Mouse (Mus musculus) CH12.LX (cell line): Measurements from ENCODE around the gene Cask. TPM values are rescaled to one million over a fixed set of nuclear protein-coding genes. Genes with fewer than 3 reads are reported as not detected.

Source experiments
- DNase-seq: peaks from one replicate; pipeline ENCODE4 v3.0.0-alpha.2; 2013; ENCODE audit errors: extremely low read depth
- H3K27ac ChIP-seq: 2 replicates; pipeline ENCODE4 v1.5.1; 2012; ENCODE audit warnings: low read depth, mild to moderate bottlenecking, control low read depth, moderate library complexity; ENCODE audit not compliant: insufficient read depth
- H3K27me3 ChIP-seq: replicated peaks from 2 replicates; pipeline ENCODE3; 2012; ENCODE audit warnings: inconsistent platforms
- H3K36me3 ChIP-seq, 2 experiments: replicated peaks in 1 of 2; 2 replicates each; pipeline versions ENCODE3 to v1.6.1; 2012; ENCODE audit warnings: inconsistent platforms in 1 of 2, low read length in 1 of 2, mild to moderate bottlenecking in 1 of 2, mixed read lengths in 1 of 2, moderate library complexity in 1 of 2; ENCODE audit not compliant: control insufficient read depth in 1 of 2, insufficient read depth in 1 of 2
- H3K4me1 ChIP-seq, 2 experiments: 2 replicates each; pipeline ENCODE4 v1.6.1; 2012; ENCODE audit warnings: inconsistent platforms in 1 of 2, moderate library complexity in 1 of 2; ENCODE audit not compliant: insufficient read depth in 2 of 2, control insufficient read depth in 1 of 2
- H3K4me2 ChIP-seq: 2 replicates; pipeline ENCODE4 v1.6.1; 2012; ENCODE audit warnings: low read depth, mild to moderate bottlenecking, control low read depth; ENCODE audit not compliant: poor library complexity, insufficient read depth, severe bottlenecking
- H3K4me3 ChIP-seq, 3 experiments: fragments of 150-350 bp in 1 of 3; sonication (generic) in 1 of 3; replicated peaks in 1 of 3; 2 replicates each; pipeline versions ENCODE3 to v1.5.1; 2011 to 2012; ENCODE audit warnings: low read depth in 2 of 3, low read length in 2 of 3, mild to moderate bottlenecking in 2 of 3, moderate library complexity in 2 of 3, control low read depth in 1 of 3, improper control_type of control experiment in 1 of 3, inconsistent platforms in 1 of 3, mixed read lengths in 1 of 3; ENCODE audit not compliant: poor library complexity in 1 of 3
- H3K79me2 ChIP-seq: replicated peaks from 2 replicates; pipeline ENCODE4 v1.6.1; 2012; ENCODE audit warnings: mild to moderate bottlenecking, moderate library complexity; ENCODE audit not compliant: control insufficient read depth, poor library complexity, insufficient read depth, severe bottlenecking; ENCODE audit errors: extremely low read depth
- H3K9ac ChIP-seq: 2 replicates; pipeline ENCODE4 v1.6.1; 2012; ENCODE audit warnings: low read depth, mild to moderate bottlenecking, control low read depth, moderate library complexity; ENCODE audit not compliant: insufficient read depth
- H3K9me3 ChIP-seq: replicated peaks from 2 replicates; pipeline ENCODE3; 2012; ENCODE audit warnings: low read length, inconsistent platforms, mixed read lengths
- BHLHE40 ChIP-seq: IDR thresholded peaks from 2 replicates; pipeline ENCODE4 v1.6.1; 2011; ENCODE audit warnings: mild to moderate bottlenecking, low read depth, low read length, improper control_type of control experiment
- CTCF ChIP-seq, 2 experiments: IDR thresholded peaks in 1 of 2; conservative IDR thresholded peaks in 1 of 2; 2 replicates each; pipeline ENCODE4 v1.5.1; 2011 to 2012; ENCODE audit warnings: low read depth in 2 of 2, low read length in 2 of 2, improper control_type of control experiment in 1 of 2, inconsistent platforms in 1 of 2, mild to moderate bottlenecking in 1 of 2, moderate library complexity in 1 of 2
- EP300 ChIP-seq: IDR thresholded peaks from 2 replicates; pipeline ENCODE4 v1.6.1; 2011; ENCODE audit warnings: low read length, improper control_type of control experiment
- ETS1 ChIP-seq: conservative IDR thresholded peaks from 2 replicates; pipeline ENCODE4 v1.6.1; 2012; ENCODE audit warnings: low read depth, mild to moderate bottlenecking, inconsistent platforms, low read length, improper control_type of control experiment, moderate library complexity
- GABPA ChIP-seq: IDR thresholded peaks from 2 replicates; pipeline ENCODE4 v1.6.1; 2012; ENCODE audit warnings: low read depth, low read length, improper control_type of control experiment, inconsistent platforms; ENCODE audit not compliant: insufficient replicate concordance
- HCFC1 ChIP-seq: IDR thresholded peaks from 2 replicates; pipeline ENCODE4 v1.6.1; 2012; ENCODE audit warnings: low read depth, mild to moderate bottlenecking, inconsistent platforms, low read length, improper control_type of control experiment
- IRF4 ChIP-seq: IDR thresholded peaks from 2 replicates; pipeline ENCODE4 v1.6.1; 2014; ENCODE audit warnings: low read depth, mild to moderate bottlenecking, inconsistent platforms, low read length, improper control_type of control experiment
- JUN ChIP-seq: IDR thresholded peaks from 2 replicates; pipeline ENCODE4 v1.6.1; 2011; ENCODE audit warnings: low read depth, mild to moderate bottlenecking, low read length, improper control_type of control experiment, moderate library complexity; ENCODE audit not compliant: insufficient read depth
- JUND ChIP-seq: conservative IDR thresholded peaks from 2 replicates; pipeline ENCODE4 v1.6.1; 2011; ENCODE audit warnings: low read depth, low read length, improper control_type of control experiment
- KAT2A ChIP-seq: IDR thresholded peaks from 2 replicates; pipeline ENCODE4 v1.6.1; 2012; ENCODE audit warnings: low read length, improper control_type of control experiment, inconsistent platforms; ENCODE audit not compliant: insufficient replicate concordance
- MAZ ChIP-seq: IDR thresholded peaks from 2 replicates; pipeline ENCODE4 v1.6.1; 2012; ENCODE audit warnings: low read depth, mild to moderate bottlenecking, inconsistent platforms, low read length, improper control_type of control experiment, moderate library complexity
- MEF2A ChIP-seq: IDR thresholded peaks from 2 replicates; pipeline ENCODE4 v1.6.1; 2014; ENCODE audit warnings: low read depth, mild to moderate bottlenecking, inconsistent platforms, low read length, improper control_type of control experiment, borderline replicate concordance
- NELFE ChIP-seq: IDR thresholded peaks from 2 replicates; pipeline ENCODE4 v1.6.1; 2011; ENCODE audit warnings: low read depth, low read length, improper control_type of control experiment
- PAX5 ChIP-seq: IDR thresholded peaks from 2 replicates; pipeline ENCODE4 v1.6.1; 2012; ENCODE audit warnings: low read length, inconsistent platforms, mixed read lengths
- SIN3A ChIP-seq: IDR thresholded peaks from 2 replicates; pipeline ENCODE4 v1.6.1; 2012; ENCODE audit warnings: low read length, improper control_type of control experiment, inconsistent platforms
- SMC3 ChIP-seq: IDR thresholded peaks from 2 replicates; pipeline ENCODE4 v1.6.1; 2011; ENCODE audit warnings: low read depth, low read length, improper control_type of control experiment
- TBP ChIP-seq: conservative IDR thresholded peaks from 2 replicates; pipeline ENCODE4 v1.6.1; 2011; ENCODE audit warnings: low read depth, low read length, improper control_type of control experiment
- TCF12 ChIP-seq: IDR thresholded peaks from 2 replicates; pipeline ENCODE4 v1.6.1; 2014; ENCODE audit warnings: low read depth, mild to moderate bottlenecking, inconsistent platforms, low read length, improper control_type of control experiment
- USF1 ChIP-seq: IDR thresholded peaks from 2 replicates; pipeline ENCODE4 v1.6.1; 2014; ENCODE audit warnings: low read depth, mild to moderate bottlenecking, inconsistent platforms, low read length, improper control_type of control experiment
- USF2 ChIP-seq: conservative IDR thresholded peaks from 2 replicates; pipeline ENCODE4 v1.6.1; 2011; ENCODE audit warnings: low read depth, low read length, improper control_type of control experiment
- ZC3H11A ChIP-seq: IDR thresholded peaks from 2 replicates; pipeline ENCODE4 v1.6.1; 2012; ENCODE audit warnings: low read depth, mild to moderate bottlenecking, inconsistent platforms, low read length, improper control_type of control experiment
- ZMIZ1 ChIP-seq: IDR thresholded peaks from 2 replicates; pipeline ENCODE4 v1.6.1; 2012; ENCODE audit warnings: low read depth, mild to moderate bottlenecking, inconsistent platforms, low read length, improper control_type of control experiment
- dilution Hi-C: fragments of 300-500 bp; cut with MboI; formaldehyde crosslinking; loops from 2 replicates; pipeline ENCODE4 v1.14.3; 2020; ENCODE audit warnings: low sequenced_read_pairs; ENCODE audit not compliant: extremely low pct_unique_long_range_greater_than_20kb, extremely low pct_ligation_motif_present
- in situ Hi-C: fragments of 300-500 bp; cut with MboI; formaldehyde crosslinking; loops from 3 replicates; pipeline ENCODE4 v1.14.3; 2019; ENCODE audit warnings: low sequenced_read_pairs, low pct_ligation_motif_present, low pct_unique_long_range_greater_than_20kb, mixed read lengths
- polyA plus RNA-seq: library from polyadenylated mRNA; unstranded; fragments of >175 nt; gene quantifications from 2 replicates; pipeline ENCODE4 v1.2.1, GENCODE M21; 2012; ENCODE audit warnings: low read depth; ENCODE audit not compliant: insufficient read length
- total RNA-seq, 2 experiments: library from RNA; depleted of rRNA; stranded (reverse); fragments of 300-350 nt in 1 of 2; fragments of >200 nt in 1 of 2; gene quantifications; 2 replicates each; pipeline ENCODE4 v1.2.3; 2012 to 2014

Gene Cask
- total and polyA plus RNA-seq, 3 experiments, result 0.40 to 5.0 (median 0.49) TPM

GRCm38 (mm10) chrX:13494892-13495703, 356.1 kb downstream of the Cask start:
- DNase-seq, result no peak
- in situ Hi-C loops, result no loop called here
- Histone ChIP-seq H3K4me1 (peaks cover 2 to 9% of the 10 kb centered on the region in 2 experiments; a peak in 2 of 4 replicates), H3K9me3 (no peaks in the 10 kb centered on the region), H3K4me2 (no peak overlapping the region), H3K79me2 (no peaks in the 10 kb centered on the region), H3K36me3 (no peaks in the 10 kb centered on the region), H3K4me3 (no peak overlapping the region), H3K27ac (no peak overlapping the region), H3K9ac (no peak overlapping the region), H3K27me3 (no peaks in the 10 kb centered on the region)
- dilution Hi-C loops, result no loop called here
- no peak for TF ChIP-seq IRF4
- no peak for TF ChIP-seq NELFE
- TF ChIP-seq MEF2A, result no peak
- no peak for TF ChIP-seq JUND
- TF ChIP-seq ETS1, result no peak
- TF ChIP-seq TBP, result no peak
- no peak for TF ChIP-seq USF2
- TF ChIP-seq SIN3A, result no peak

GRCm38 (mm10) chrX:13492922-13493321, 358.2 kb downstream of the Cask start:
- no peaks in the 10 kb centered on the region for H3K27me3 ChIP-seq
- H3K4me2 ChIP-seq, result no peak overlapping the region
- dilution Hi-C loops (no loop called here), in situ Hi-C loops (no loop called here)
- no peak overlapping the region for H3K27ac ChIP-seq
- no peaks in the 10 kb centered on the region for H3K9me3 ChIP-seq
- H3K79me2 ChIP-seq, result no peaks in the 10 kb centered on the region
- TF ChIP-seq SIN3A (no peak), HCFC1 (no peak), GABPA (no peak), ETS1 (no peak), USF1 (no peak), PAX5 (no peak), IRF4 (no peak), TCF12 (no peak), ZMIZ1 (no peak), BHLHE40 (no peak), MAZ (no peak), EP300 (no peak), SMC3 (no peak), CTCF (conservative IDR thresholded peaks at IDR 0.05 in 1 of 2, IDR thresholded peaks at IDR 0.05 in 1 of 2; ENCODE audit: low read depth in 2 of 2, low read length in 2 of 2) (no peak), ZC3H11A (no peak), JUN (no peak), JUND (no peak), KAT2A (no peak)
- TF ChIP-seq, all 38 proteins: peak for 0
- H3K9ac ChIP-seq, result no peak overlapping the region
- no peak for DNase-seq
- no peak overlapping the region for H3K4me3 ChIP-seq
- no peaks in the 10 kb centered on the region for H3K36me3 ChIP-seq
- no peaks in the 10 kb centered on the region for H3K4me1 ChIP-seq
